Mouse (Mus musculus) liver, embryonic 14.5 days (tissue): ENCODE measurements around the gene Ldb1.

Experiments
- CTCF ChIP-seq: IDR thresholded peaks from 2 replicates; pipeline ENCODE4 v1.5.1; 2016; ENCODE audit warnings: antibody characterized with exemption, low read depth, control low read depth
- EP300 ChIP-seq: IDR thresholded peaks from 2 replicates; pipeline ENCODE4 v1.6.1; 2016; ENCODE audit warnings: antibody characterized with exemption, low read depth

DNA sequence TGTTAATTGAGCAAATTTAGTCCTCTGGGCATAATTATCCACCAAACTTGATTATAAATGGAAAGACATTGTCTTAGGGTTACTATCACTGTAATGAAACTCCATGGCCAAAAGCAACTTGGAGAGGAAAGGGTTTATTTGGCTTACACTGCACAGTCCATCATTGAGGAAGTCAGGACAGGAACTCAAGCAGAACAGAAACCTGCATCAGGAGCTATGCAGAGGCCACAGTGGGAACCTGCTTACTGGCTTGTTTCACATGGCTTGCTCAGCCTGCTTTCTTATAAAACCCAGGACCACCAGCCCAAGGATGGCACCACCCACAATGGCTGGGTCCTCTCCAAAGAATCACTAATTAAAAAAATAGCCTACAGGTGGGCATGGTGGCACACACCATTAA is 60.6 kb downstream of the Ldb1 start:
- TF ChIP-seq EP300: no peak
- no peak for TF ChIP-seq CTCF
